Mouse (Mus musculus): ENCODE measurements around the gene Dnase1l3. TPM values are rescaled to one million over a fixed set of nuclear protein-coding genes. Genes with fewer than 3 reads are reported as not detected.

Gene Dnase1l3
- polyA plus RNA-seq, 1 experiment from 2014 or later = 0.08 TPM

- Histone ChIP-seq H3K9me3 (replicated peaks; ENCODE audit: control insufficient read depth, low read length) (no peaks in the 10 kb centered on the region), H3K27me3 (ENCODE audit: control insufficient read depth, insufficient read depth, low read length) (no peaks in the 10 kb centered on the region), H3K9ac (replicated peaks; ENCODE audit: low read length) (no peak overlapping the region), H3K4me1 (ENCODE audit: control insufficient read depth, insufficient read depth, low read length) (no peaks in the 10 kb centered on the region), H3K27ac (replicated peaks; ENCODE audit: low read depth, low read length) (no peak overlapping the region), H3K4me2 (ENCODE audit: low read depth, low read length) (no peak overlapping the region), H3K36me3 (replicated peaks; ENCODE audit: control insufficient read depth, insufficient read depth, low read depth, low read length) (no peaks in the 10 kb centered on the region), H3K4me3 (ENCODE audit: low read depth, low read length) (no peak overlapping the region)
- 83% methylated on average over 6 of the region's 6 CpGs for WGBS
- DNase-seq (ENCODE audit: low spot score) (no peak), ATAC-seq (replicated peaks; ENCODE audit: insufficient number of reproducible peaks, low FRiP score, low TSS enrichment, low read depth) (no peak)
Measured at GRCm38 (mm10) chr14:8035951-8036350, 41.6 kb upstream of the Dnase1l3 start.

GRCm38 (mm10) chr14:8034561-8034960 lies 40.2 kb upstream of the Dnase1l3 start:
- no peaks in the 10 kb centered on the region for H3K9me3 ChIP-seq (replicated peaks; ENCODE audit: control insufficient read depth, low read length)
- H3K4me3 ChIP-seq (ENCODE audit: low read depth, low read length) = no peak overlapping the region
- no peak overlapping the region for H3K9ac ChIP-seq (replicated peaks; ENCODE audit: low read length)
- no peak overlapping the region for H3K27ac ChIP-seq (replicated peaks; ENCODE audit: low read depth, low read length)
- H3K4me2 ChIP-seq (ENCODE audit: low read depth, low read length) = no peak overlapping the region
- 64% methylated on average over 5 of the region's 5 CpGs for WGBS
- H3K36me3 ChIP-seq (replicated peaks; ENCODE audit: control insufficient read depth, insufficient read depth, low read depth, low read length) = no peaks in the 10 kb centered on the region
- H3K27me3 ChIP-seq (ENCODE audit: control insufficient read depth, insufficient read depth, low read length) = no peaks in the 10 kb centered on the region
- DNase-seq (ENCODE audit: low spot score) (no peak), ATAC-seq (replicated peaks; ENCODE audit: insufficient number of reproducible peaks, low FRiP score, low TSS enrichment, low read depth) (no peak)
- no peaks in the 10 kb centered on the region for H3K4me1 ChIP-seq (ENCODE audit: control insufficient read depth, insufficient read depth, low read length)

GRCm38 (mm10) chr14:8032087-8032944 lies 37.9 kb upstream of the Dnase1l3 start:
- no peak for ATAC-seq (replicated peaks; ENCODE audit: insufficient number of reproducible peaks, low FRiP score, low TSS enrichment, low read depth)
- no peaks in the 10 kb centered on the region for H3K27me3 ChIP-seq (ENCODE audit: control insufficient read depth, insufficient read depth, low read length)
- no peak overlapping the region for H3K27ac ChIP-seq (replicated peaks; ENCODE audit: low read depth, low read length)
- H3K4me1 ChIP-seq (ENCODE audit: control insufficient read depth, insufficient read depth, low read length) = no peaks in the 10 kb centered on the region
- WGBS = 79% methylated on average over 13 of the region's 13 CpGs
- DNase-seq (ENCODE audit: low spot score) = no peak
- H3K9ac ChIP-seq (replicated peaks; ENCODE audit: low read length) = no peak overlapping the region
- no peaks in the 10 kb centered on the region for H3K9me3 ChIP-seq (replicated peaks; ENCODE audit: control insufficient read depth, low read length)
- no peak overlapping the region for H3K4me2 ChIP-seq (ENCODE audit: low read depth, low read length)
- H3K4me3 ChIP-seq (ENCODE audit: low read depth, low read length) = no peak overlapping the region
- H3K36me3 ChIP-seq (replicated peaks; ENCODE audit: control insufficient read depth, insufficient read depth, low read depth, low read length) = no peaks in the 10 kb centered on the region

GRCm38 (mm10) chr14:8030535-8030934 lies 36.2 kb upstream of the Dnase1l3 start:
- no peak overlapping the region for H3K27ac ChIP-seq (replicated peaks; ENCODE audit: low read depth, low read length)
- no peaks in the 10 kb centered on the region for H3K4me1 ChIP-seq (ENCODE audit: control insufficient read depth, insufficient read depth, low read length)
- no peaks in the 10 kb centered on the region for H3K9me3 ChIP-seq (replicated peaks; ENCODE audit: control insufficient read depth, low read length)
- ATAC-seq (replicated peaks; ENCODE audit: insufficient number of reproducible peaks, low FRiP score, low TSS enrichment, low read depth) (no peak), DNase-seq (ENCODE audit: low spot score) (no peak)
- H3K4me3 ChIP-seq (ENCODE audit: low read depth, low read length) = no peak overlapping the region
- H3K9ac ChIP-seq (replicated peaks; ENCODE audit: low read length) = no peak overlapping the region
- no peaks in the 10 kb centered on the region for H3K27me3 ChIP-seq (ENCODE audit: control insufficient read depth, insufficient read depth, low read length)
- no peaks in the 10 kb centered on the region for H3K36me3 ChIP-seq (replicated peaks; ENCODE audit: control insufficient read depth, insufficient read depth, low read depth, low read length)
- no peak overlapping the region for H3K4me2 ChIP-seq (ENCODE audit: low read depth, low read length)
- 52% methylated on average over 4 of the region's 4 CpGs for WGBS

GRCm38 (mm10) chr14:8029752-8030151 lies 35.4 kb upstream of the Dnase1l3 start:
- Histone ChIP-seq H3K4me2 (ENCODE audit: low read depth, low read length) (no peak overlapping the region), H3K4me3 (ENCODE audit: low read depth, low read length) (no peak overlapping the region), H3K36me3 (replicated peaks; ENCODE audit: control insufficient read depth, insufficient read depth, low read depth, low read length) (no peaks in the 10 kb centered on the region), H3K9ac (replicated peaks; ENCODE audit: low read length) (no peak overlapping the region), H3K4me1 (ENCODE audit: control insufficient read depth, insufficient read depth, low read length) (no peaks in the 10 kb centered on the region), H3K27ac (replicated peaks; ENCODE audit: low read depth, low read length) (no peak overlapping the region), H3K9me3 (replicated peaks; ENCODE audit: control insufficient read depth, low read length) (no peaks in the 10 kb centered on the region), H3K27me3 (ENCODE audit: control insufficient read depth, insufficient read depth, low read length) (no peaks in the 10 kb centered on the region)
- WGBS = 81% methylated on average over 1 of the region's 1 CpGs
- ATAC-seq (replicated peaks; ENCODE audit: insufficient number of reproducible peaks, low FRiP score, low TSS enrichment, low read depth) (no peak), DNase-seq (ENCODE audit: low spot score) (no peak)

- H3K4me1 ChIP-seq (ENCODE audit: control insufficient read depth, insufficient read depth, low read length) = no peaks in the 10 kb centered on the region
- WGBS = 89% methylated on average over 5 of the region's 5 CpGs
- no peak overlapping the region for H3K27ac ChIP-seq (replicated peaks; ENCODE audit: low read depth, low read length)
- no peak for DNase-seq (ENCODE audit: low spot score)
- no peaks in the 10 kb centered on the region for H3K36me3 ChIP-seq (replicated peaks; ENCODE audit: control insufficient read depth, insufficient read depth, low read depth, low read length)
- ATAC-seq (replicated peaks; ENCODE audit: insufficient number of reproducible peaks, low FRiP score, low TSS enrichment, low read depth) = no peak
- no peak overlapping the region for H3K4me2 ChIP-seq (ENCODE audit: low read depth, low read length)
- no peaks in the 10 kb centered on the region for H3K27me3 ChIP-seq (ENCODE audit: control insufficient read depth, insufficient read depth, low read length)
- no peaks in the 10 kb centered on the region for H3K9me3 ChIP-seq (replicated peaks; ENCODE audit: control insufficient read depth, low read length)
- no peak overlapping the region for H3K4me3 ChIP-seq (ENCODE audit: low read depth, low read length)
- no peak overlapping the region for H3K9ac ChIP-seq (replicated peaks; ENCODE audit: low read length)
Measured at GRCm38 (mm10) chr14:8028086-8028485, 33.7 kb upstream of the Dnase1l3 start.

- H3K4me3 ChIP-seq (ENCODE audit: low read depth, low read length) = no peak overlapping the region
- DNase-seq (ENCODE audit: low spot score) (no peak), ATAC-seq (replicated peaks; ENCODE audit: insufficient number of reproducible peaks, low FRiP score, low TSS enrichment, low read depth) (no peak)
- no peaks in the 10 kb centered on the region for H3K9me3 ChIP-seq (replicated peaks; ENCODE audit: control insufficient read depth, low read length)
- no peak overlapping the region for H3K4me2 ChIP-seq (ENCODE audit: low read depth, low read length)
- H3K36me3 ChIP-seq (replicated peaks; ENCODE audit: control insufficient read depth, insufficient read depth, low read depth, low read length) = no peaks in the 10 kb centered on the region
- no peaks in the 10 kb centered on the region for H3K4me1 ChIP-seq (ENCODE audit: control insufficient read depth, insufficient read depth, low read length)
- WGBS = 81% methylated on average over 10 of the region's 10 CpGs
- no peak overlapping the region for H3K9ac ChIP-seq (replicated peaks; ENCODE audit: low read length)
- no peak overlapping the region for H3K27ac ChIP-seq (replicated peaks; ENCODE audit: low read depth, low read length)
- H3K27me3 ChIP-seq (ENCODE audit: control insufficient read depth, insufficient read depth, low read length) = no peaks in the 10 kb centered on the region
Measured at GRCm38 (mm10) chr14:8026769-8027531, 32.6 kb upstream of the Dnase1l3 start.

- Histone ChIP-seq H3K27me3 (ENCODE audit: control insufficient read depth, insufficient read depth, low read length) (no peaks in the 10 kb centered on the region), H3K36me3 (replicated peaks; ENCODE audit: control insufficient read depth, insufficient read depth, low read depth, low read length) (no peaks in the 10 kb centered on the region), H3K4me1 (ENCODE audit: control insufficient read depth, insufficient read depth, low read length) (no peaks in the 10 kb centered on the region), H3K27ac (replicated peaks; ENCODE audit: low read depth, low read length) (no peak overlapping the region), H3K9ac (replicated peaks; ENCODE audit: low read length) (no peak overlapping the region), H3K9me3 (replicated peaks; ENCODE audit: control insufficient read depth, low read length) (no peaks in the 10 kb centered on the region), H3K4me2 (ENCODE audit: low read depth, low read length) (no peak overlapping the region), H3K4me3 (ENCODE audit: low read depth, low read length) (no peak overlapping the region)
- no peak for DNase-seq (ENCODE audit: low spot score)
- WGBS = 87% methylated on average over 10 of the region's 10 CpGs
- ATAC-seq (replicated peaks; ENCODE audit: insufficient number of reproducible peaks, low FRiP score, low TSS enrichment, low read depth) = no peak
Measured at GRCm38 (mm10) chr14:8024936-8025335, 30.6 kb upstream of the Dnase1l3 start.

All from embryonic facial prominence, embryonic 11.5 days (tissue).